In the genomic region with DNA sequence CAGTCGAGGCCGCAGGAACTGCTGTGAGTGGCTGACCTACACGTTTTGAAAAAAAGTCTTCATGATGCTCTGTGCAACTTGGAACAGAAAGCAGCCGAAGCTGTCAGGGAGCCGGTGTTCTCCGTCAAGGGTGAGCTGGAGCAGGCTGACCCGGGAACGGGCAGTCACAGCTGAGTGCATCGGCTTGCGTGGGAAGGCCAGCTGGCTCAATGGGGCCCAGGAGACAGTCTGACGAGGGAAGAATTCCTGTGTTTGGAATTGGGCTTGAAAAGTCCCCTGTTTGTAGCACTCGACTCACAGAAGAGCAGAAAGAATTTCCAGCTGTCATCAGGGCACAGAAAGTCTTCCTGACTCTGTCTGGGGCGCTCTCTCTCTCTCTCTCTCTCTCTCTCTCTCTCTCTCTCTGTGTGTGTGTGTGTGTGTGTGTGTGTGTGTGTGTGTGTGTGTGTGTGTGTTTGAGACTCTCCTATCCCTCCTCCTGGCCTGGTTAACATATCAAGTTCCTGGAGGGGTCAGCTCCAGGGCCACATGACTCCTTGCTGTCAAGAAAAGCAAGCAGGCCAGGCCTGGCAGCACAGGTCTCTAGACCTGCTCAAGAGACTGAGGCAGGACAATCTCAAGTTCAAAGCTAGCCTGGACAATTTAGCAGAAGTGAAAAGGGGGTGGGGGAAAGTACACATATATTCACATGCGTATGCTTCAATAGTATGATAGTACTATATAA, we compare ENCODE assay signal across 7 mouse cellular contexts.
A peak's percentile ranks its signal among the peaks of the same experiment; 100 is the strongest.
DNase-seq lines count a peak whose midpoint lies in the region; ATAC-seq and TF ChIP-seq lines count a peak whose summit lies in the region.

No protein-coding gene starts in this region.

- DNase-seq in brain, embryonic 14.5 days (ENCODE audit: low read depth) = peak; percentile 50
- peak; percentile 52 for DNase-seq in hindbrain, embryonic 11.5 days (ENCODE audit: low spot score)
- DNase-seq in skeletal muscle tissue, adult 2 months (ENCODE audit: low read depth, low spot score) = peak; percentile 89
- DNase-seq in cerebellum, adult 9-11 months = no peak
- DNase-seq in frontal cortex, postnatal 10 days (ENCODE audit: low spot score in 2 of 2) = no peak

- peaks cover 8% of the 10 kb centered on the region for H3K4me1 ChIP-seq in embryonic fibroblast, embryonic 13.5 days (ENCODE audit: control insufficient read depth, insufficient read depth, low read length)
- H3K4me1 ChIP-seq in hindbrain, embryonic 11.5 days (replicated peaks; ENCODE audit: control insufficient read depth, insufficient read depth, low read length) = peaks cover 9% of the 10 kb centered on the region; the same call in 1 of the 2 replicates
- H3K4me1 ChIP-seq in limb, embryonic 13.5 days = peaks cover 26% of the 10 kb centered on the region

- 32% methylated on average over 14 of the region's 14 CpGs for WGBS in hindbrain, embryonic 11.5 days
- 33% methylated on average over 14 of the region's 14 CpGs for WGBS in limb, embryonic 13.5 days

- H3K27ac ChIP-seq in embryonic fibroblast, embryonic 13.5 days (ENCODE audit: insufficient read depth, low read length) = peak overlapping the region; percentile 60
- H3K27ac ChIP-seq in hindbrain, embryonic 11.5 days (ENCODE audit: low read depth, low read length) = no peak overlapping the region
- peak overlapping the region; percentile 65 for H3K27ac ChIP-seq in limb, embryonic 13.5 days

- H3K9me3 ChIP-seq in hindbrain, embryonic 11.5 days (ENCODE audit: control insufficient read depth, low read length) = no peaks in the 10 kb centered on the region
- no peaks in the 10 kb centered on the region for H3K9me3 ChIP-seq in limb, embryonic 13.5 days

- no peak overlapping the region for H3K4me3 ChIP-seq in embryonic fibroblast, embryonic 13.5 days (ENCODE audit: insufficient read depth, low read length)
- H3K4me3 ChIP-seq in hindbrain, embryonic 11.5 days (ENCODE audit: low read depth, low read length) = no peak overlapping the region
- no peak overlapping the region for H3K4me3 ChIP-seq in limb, embryonic 13.5 days

- no peak overlapping the region for H3K9ac ChIP-seq in hindbrain, embryonic 11.5 days (ENCODE audit: low read depth, low read length)
- H3K9ac ChIP-seq in limb, embryonic 13.5 days = no peak overlapping the region

- no peak for TF ChIP-seq CTCF in brain, embryonic 14.5 days (IDR thresholded peaks at IDR 0.05; ENCODE audit: borderline replicate concordance, extremely low read depth, insufficient read depth, insufficient read length)
- TF ChIP-seq CTCF in embryonic fibroblast, embryonic 13.5 days (IDR thresholded peaks at IDR 0.05; ENCODE audit: borderline replicate concordance, insufficient read depth, low read length) = no peak

- no peaks in the 10 kb centered on the region for H3K36me3 ChIP-seq in hindbrain, embryonic 11.5 days (ENCODE audit: control insufficient read depth, insufficient read depth, low read length)
- no peaks in the 10 kb centered on the region for H3K36me3 ChIP-seq in limb, embryonic 13.5 days

- H3K4me2 ChIP-seq in hindbrain, embryonic 11.5 days (replicated peaks; ENCODE audit: low read depth, low read length) = no peak overlapping the region
- no peak overlapping the region for H3K4me2 ChIP-seq in limb, embryonic 13.5 days (replicated peaks)

- peak; percentile 45; the same call in 1 of the 2 replicates for ATAC-seq in hindbrain, embryonic 11.5 days (ENCODE audit: low FRiP score)
- ATAC-seq in limb, embryonic 13.5 days (ENCODE audit: low FRiP score, low read depth) = peak; percentile 85

- no peaks in the 10 kb centered on the region for H3K27me3 ChIP-seq in hindbrain, embryonic 11.5 days (ENCODE audit: control insufficient read depth, insufficient read depth, low read length)
- H3K27me3 ChIP-seq in limb, embryonic 13.5 days = no peaks in the 10 kb centered on the region

- TF ChIP-seq POLR2A in brain, embryonic 14.5 days (IDR thresholded peaks at IDR 0.05; ENCODE audit: borderline replicate concordance, extremely low read depth, insufficient read depth, insufficient read length, poor library complexity, severe bottlenecking) = no peak
- TF ChIP-seq POLR2A in embryonic fibroblast, embryonic 13.5 days (IDR thresholded peaks at IDR 0.05; ENCODE audit: low read depth, low read length) = no peak

Comparison
In these comparisons a context has a peak if more than half of its experiments do, and no peak if none do; other contexts are left out.
1. DNase-seq: peak in brain, embryonic 14.5 days (single experiment), hindbrain, embryonic 11.5 days (single experiment) and skeletal muscle tissue, adult 2 months (single experiment); none in cerebellum, adult 9-11 months (single experiment) and frontal cortex, postnatal 10 days (0 of 2).